Mouse (Mus musculus) spleen, postnatal 10 days (tissue): Measurements from ENCODE around the gene Arhgap29.

Source experiments
- DNase-seq, 2 experiments: peaks; one replicate each; pipeline ENCODE4 v3.0.0; 2021 to 2022; ENCODE audit warnings: low spot score in 2 of 2

The Arhgap29 gene

DNA sequence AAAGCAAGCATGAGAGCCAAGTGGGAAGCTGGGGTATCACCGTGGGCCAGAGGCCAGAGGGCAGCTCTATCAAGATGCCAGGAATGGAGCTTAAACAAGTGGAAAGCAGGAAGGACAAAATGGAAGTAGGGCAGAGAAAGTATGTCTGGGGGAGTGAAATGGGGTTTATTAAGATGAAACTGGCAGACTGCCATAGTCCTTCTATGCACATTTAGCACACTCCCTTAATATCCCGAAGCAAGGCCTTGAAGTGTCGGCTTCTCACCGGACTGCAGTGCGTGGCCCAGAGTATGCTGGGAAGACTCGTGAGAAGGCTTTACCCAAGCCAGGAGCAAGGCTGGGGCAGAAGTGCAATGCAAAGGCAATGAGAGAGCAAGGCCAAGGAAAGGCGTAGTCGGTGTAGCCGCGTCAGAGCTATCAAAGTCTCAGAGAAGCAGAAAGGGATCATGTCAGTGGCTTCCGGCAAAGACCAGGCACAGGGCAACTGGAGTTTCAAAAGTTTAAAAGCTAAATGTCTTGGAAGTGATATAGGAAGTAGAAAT lies 11.1 kb upstream of the Arhgap29 start:
- DNase-seq, result no peak

DNA sequence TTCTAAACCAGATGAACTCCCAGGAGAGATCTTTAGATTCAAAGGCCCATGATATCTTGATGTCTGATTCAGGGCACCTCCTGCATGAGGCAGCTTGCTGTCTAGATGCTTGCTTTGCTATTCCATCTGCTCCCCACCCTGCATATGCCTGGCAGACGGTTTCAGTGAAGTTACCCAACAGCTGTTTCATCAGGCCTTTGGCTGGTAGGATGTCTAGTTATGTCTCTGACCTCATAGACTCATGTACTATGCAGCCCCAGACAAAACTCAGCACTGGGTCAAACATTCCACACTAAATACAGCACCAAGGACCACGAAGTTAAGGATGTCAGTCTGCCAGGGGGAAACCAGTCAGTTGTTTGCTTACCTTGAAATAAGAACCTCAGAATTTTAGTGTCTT lies 6.4 kb upstream of the Arhgap29 start:
- no peak for DNase-seq

DNA sequence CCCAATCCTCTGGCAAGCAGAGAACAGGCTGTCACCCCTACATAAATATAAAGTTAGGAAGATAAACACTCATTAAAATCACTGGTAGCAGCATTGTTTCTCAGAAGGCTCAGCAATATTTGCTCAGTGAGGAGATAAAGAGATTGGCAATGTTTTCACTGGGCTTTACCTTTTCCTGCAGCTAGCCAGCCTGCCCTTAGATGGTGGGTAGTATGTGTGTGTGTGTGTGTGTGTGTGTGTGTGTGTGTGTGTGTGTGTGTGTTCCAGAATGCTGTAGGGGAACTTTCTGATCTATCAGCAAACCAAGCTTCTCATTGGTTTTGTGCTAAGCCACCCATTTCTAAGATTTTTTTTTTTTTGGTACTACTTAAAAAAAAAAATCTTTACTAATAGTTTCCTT lies 5.6 kb upstream of the Arhgap29 start:
- no peak for DNase-seq

DNA sequence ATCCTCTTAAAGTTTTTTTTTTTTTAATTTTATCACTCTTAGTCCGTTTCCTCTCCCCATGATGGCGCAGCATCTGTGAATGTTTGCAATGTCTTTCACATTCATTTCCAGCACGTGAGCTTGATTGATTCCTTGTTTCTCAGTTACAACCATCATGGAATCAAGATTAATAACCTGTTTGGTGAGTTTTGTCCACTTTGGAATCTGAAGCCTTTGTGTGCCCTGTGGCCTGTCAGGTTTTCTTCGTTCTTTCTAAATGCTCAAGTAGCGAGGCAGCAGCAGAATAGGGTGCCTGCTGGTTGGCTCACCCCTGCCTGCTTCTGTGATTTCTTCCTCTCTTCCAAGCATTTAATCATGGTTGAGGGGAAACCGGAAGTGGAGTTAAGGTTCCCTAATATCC lies 2.2 kb upstream of the Arhgap29 start:
- no peak for DNase-seq

DNA sequence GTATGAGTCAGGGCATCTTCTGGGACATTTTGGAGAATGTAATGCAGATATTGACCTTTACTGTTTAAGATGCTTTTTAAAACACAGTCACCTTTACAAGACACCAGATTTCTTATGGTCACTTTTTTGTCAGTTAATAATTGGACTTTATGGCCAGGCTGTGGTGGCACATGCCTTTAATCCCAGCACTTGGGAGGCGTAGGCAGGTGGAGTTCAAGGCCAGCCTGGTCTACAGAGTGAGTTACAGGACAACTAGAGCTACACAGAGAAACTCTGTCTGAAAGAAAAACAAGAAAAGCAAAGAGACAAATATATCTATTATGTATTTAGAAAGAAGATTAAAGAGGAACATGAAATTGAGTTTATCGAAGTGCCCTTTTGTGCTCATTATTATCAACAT lies 1.2 kb upstream of the Arhgap29 start:
- no peak for DNase-seq

DNA sequence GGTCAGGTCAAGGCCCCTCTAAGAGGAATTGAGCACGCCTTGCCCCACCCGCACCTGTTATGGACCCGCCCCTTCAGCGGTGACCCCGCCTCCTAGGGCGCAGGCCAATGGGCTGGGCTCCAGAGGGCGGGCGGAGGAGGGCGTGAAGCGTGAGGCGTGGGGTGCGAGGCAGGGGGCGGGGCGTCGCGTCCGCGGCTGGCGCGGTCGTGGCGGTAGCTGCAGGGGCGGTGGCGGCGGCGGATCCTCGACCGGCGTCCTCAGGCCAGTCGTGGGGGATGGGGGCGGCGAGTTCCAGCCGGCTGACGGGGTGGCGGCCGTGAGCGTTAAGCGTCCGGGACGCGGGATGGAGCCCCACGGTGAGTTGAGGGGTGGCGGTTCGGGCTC lies 700 bp downstream of the Arhgap29 start:
- DNase-seq, result peak; percentile 29 to 79

DNA sequence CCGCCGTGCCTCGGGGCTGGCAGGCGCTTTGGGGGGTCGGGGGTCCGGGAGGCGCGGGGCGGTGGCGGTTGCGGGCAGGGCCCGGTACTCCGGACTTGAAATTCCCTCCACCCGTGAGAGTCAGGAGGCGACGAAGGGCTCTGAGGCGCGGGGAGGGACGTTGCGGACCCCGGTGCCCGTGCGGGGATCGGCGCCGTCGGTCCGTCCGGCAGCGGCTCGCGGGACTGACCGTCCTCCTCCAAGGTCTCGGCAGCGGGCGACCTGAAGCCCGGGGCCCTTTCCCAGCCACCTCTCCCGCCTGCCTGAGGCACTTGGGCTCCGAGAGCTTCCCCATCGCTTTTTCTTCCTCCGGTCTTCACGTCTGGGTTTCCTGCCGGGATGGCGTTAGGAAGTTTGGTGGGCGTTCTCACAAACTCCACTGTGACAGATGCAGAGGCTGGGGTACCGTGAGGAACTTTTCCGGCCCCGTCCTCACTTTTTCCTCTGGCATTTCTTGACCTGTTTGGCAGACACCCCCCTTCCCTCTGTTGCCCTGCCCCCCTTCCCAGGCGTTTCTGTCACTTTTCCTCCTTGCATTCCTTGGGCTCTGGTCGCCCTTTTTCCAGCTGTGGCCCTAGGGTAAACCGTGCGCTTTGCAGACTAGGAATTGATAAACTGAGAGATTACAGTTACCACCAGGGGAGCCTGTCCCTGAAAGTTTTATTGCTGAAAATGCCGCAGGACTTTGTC lies 1.3 kb downstream of the Arhgap29 start:
- DNase-seq, result no peak

DNA sequence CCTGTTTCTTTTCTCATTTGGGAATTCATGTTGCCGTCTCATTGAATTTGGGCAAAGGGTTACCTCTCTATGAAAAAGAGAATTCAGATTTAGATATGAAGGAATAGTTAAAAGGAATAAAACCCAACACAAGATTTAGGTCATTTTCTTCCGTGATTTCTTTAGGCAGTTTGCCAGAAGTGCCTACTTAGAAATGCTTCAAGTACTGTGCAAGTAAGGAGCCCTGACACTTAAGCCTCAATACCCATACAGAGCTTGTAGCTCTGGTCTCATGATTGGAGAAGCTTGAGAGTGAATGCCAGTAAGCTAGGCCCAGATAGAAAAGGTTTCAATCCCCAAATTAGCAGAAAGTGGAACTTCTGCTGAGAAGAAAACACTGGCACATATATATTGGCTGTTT lies 2.1 kb downstream of the Arhgap29 start:
- DNase-seq, result no peak

DNA sequence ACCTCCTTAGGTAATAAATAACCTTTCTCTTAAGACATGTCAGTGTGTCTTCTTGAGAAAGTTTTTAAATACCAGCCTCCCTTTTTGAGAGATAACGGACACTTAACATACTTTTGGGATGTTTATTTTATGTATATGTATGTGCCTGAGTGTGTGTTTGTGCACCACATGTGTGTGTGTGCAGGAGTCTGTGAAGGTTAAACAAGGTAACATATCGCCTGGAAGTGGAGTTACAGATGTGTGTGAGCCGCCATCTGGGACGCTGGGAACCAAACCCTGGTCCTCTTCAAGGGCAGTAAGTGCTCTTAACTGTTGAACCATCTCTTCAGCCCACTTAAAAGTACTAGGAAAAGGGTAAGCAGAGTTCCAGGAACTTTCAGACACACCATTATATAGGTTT lies 3.2 kb downstream of the Arhgap29 start:
- no peak for DNase-seq

DNA sequence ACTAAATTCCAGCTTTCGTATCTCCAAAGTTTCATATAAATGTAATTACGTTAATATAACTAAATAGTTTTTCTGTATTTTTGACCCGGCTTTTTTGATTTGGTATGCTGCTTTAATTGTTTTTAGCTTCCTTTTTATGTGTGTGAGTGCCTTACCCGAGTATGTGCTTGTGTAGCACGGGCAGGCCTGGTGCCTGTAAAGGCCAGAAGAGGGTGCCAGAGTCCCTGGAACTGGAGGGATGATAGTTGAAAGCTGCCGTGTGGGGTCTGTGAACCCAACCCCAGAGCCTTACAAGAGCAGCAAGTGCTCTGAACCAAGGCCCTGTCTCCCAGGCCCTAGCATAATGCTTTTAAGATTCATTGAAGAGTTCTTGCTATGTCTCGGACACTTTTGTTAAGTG lies 4.4 kb downstream of the Arhgap29 start:
- no peak for DNase-seq

DNA sequence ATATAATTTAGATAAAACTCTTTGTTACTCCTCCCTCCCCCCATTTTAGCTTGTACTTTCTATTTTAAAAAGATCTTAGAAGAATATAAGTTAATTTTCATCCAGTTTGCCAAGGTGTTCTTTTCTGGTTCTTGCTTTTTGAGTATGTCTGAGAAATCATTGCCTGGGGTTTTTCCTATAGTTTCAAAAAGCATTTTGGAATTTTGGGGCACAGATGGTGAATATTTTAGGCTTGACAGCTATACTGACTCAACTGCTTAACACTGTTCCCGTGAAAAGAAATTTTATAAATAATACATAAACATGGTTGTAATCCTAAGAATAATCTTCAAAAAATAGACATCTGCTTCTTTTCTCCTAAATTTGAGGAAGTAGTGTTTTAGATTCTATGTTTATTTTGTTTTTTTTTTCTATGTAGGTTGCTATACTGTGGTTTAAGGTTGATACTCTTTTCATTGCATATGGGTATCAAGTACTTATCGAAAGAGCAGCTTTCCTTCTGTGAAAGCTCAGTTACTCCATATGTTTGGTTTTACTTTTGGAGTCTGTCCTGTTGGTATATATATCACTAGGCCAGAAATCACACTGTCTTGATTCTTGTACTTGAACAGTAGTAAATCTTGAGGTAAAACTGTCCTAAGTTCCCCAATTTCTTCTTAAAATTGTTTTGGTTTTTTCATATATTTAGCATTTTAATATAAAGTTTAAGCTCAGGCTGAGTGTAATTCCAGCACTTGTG lies 5.4 kb downstream of the Arhgap29 start:
- DNase-seq, result no peak

DNA sequence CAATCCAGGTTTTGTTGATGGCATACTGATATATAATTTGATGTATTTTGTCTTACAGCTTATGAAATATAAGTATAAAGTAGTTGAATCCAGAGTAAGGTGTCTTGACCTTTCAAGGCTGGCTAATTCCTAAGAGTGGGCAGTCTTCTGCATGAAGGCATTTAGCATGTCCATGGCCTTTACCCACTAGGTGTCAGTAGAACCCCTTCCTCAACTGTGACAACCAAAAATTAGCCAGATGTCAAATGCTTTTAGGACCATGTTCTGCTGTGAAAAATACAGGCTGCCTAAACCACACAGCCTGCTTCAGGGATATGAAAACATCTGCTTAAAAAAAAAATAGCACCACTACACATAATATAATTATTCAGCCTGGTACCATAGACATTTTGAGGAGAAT lies 11.8 kb downstream of the Arhgap29 start:
- no peak for DNase-seq

DNA sequence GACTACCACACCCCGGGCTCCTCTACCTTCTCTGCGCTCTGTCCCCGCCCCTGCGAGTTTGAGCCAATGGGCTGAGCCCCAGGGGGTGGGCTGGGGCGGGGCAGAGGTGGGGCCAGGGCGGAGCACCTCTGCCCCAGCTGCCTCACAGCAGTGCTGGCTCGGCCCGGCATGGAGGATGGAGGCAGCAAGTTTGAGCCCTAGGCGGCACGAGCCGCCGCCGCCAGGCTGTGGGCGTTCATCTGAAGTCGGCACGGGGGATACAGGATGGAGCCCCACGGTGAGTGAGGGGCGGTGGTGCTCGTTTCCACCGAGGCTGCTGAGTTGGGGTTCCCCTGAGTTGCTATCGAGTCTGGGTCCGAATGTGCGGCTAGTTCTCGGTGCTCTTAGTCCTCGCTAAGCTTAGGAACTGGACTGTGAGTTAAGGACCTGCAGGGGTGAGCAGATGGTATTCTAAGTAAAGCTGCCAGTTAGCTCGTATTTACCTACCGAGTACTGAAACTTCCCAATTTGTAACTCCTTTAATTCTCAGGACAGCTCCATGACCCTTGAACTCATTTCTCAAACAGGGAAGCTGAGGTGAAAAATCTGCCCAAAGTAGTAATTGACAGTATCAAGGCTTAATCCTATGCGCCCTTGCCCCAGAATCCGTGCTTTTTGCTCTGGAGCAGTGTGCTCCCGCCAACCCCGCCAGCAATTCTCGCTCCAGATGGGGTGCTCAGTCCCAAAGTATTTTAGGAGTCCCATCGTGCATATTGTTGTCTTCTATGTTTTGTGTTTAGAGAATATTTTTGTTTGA lies 15.5 kb downstream of the Arhgap29 start:
- DNase-seq, result peak; percentile 45 to 84

DNA sequence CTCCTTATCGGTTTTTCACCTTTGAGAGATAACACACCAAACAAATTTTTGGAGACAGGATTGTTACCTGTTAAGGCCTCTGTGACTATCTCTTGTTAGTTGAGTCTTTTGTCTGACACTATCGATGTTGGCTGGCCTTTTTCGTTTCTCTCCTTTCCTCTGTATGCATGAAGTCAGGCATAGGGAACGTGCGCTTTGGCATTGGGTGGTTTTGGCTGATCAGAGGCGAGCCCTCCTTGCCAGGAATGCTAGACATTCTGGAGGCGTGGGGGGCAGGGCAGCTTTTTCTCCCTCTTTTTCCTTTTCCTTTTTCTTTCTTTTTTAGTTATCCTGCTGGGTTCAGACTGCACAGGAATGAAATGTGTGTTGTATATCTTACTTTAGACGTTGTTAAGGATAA lies 16.3 kb downstream of the Arhgap29 start:
- no peak for DNase-seq

DNA sequence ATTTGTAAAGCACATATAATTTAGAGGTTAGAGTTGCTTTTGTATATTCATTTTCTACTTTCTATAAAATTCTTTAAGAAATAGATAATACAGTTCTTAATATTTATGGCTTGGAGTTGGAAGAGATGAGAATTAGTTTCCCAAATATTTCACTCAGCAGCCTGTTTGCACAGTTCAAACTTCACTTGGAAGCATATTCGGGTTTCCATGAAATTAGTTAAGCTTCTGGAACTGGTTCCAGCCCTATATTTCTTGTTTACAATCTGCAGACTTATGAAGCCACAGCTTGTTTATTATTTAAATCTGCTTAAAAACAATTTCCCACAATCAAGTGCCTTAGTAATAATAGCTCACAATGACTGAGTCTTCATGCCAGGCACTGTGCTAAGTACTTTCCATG lies 17.1 kb downstream of the Arhgap29 start:
- DNase-seq, result no peak

DNA sequence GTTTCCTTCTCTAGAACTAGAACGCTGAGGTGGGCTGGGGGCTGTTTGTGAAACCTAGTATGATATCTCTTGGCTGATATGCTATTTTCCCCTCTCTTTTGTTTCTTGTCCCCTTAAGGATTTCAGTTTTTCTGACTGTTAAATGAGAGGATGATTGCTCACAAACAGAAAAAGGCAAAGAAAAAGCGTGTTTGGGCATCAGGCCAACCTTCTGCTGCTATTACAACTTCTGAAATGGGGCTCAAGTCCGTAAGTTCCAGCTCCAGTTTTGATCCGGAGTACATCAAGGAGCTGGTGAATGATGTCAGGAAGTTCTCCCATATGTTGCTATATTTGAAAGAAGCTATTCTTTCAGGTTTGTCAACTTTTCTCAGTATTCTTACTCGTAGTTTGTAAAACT lies 21.4 kb downstream of the Arhgap29 start:
- no peak for DNase-seq

DNA sequence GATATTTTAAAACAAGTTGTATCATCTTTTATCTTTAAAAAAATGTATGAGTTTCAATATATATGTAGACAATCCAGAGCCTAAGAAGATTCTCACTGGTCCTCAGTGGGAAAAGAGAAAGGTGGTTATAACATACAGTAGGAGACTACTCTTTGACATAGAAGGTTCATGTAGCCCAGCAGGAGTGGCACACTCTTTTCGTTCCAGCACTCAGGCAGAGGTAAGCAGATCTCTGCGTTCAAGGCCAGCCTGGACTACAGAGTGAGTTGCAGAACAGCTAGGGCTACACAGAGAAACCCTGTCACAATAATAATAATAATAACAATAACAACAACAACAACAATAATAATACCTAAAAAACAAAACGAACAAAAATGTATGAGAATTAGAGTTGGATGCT lies 23.0 kb downstream of the Arhgap29 start:
- DNase-seq, result no peak

DNA sequence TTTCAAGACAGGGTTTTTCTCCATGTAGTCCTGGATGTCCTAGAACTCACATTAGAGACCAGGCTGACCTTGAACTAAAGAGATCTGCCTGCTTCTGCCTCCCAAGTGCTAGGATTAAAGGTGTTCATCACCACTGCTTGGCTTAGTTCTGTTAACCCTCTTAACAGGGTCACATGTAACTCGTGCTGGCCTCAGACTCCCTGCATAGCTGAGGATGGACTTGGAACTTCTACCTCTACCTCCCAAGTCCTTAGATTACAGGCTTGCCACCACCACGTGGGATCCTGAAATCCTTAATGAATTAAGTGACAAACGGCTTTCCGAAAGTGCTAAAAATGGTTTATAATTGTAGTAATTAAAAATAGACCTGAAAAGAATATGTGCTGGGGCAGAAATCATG lies 29.0 kb downstream of the Arhgap29 start:
- no peak for DNase-seq

DNA sequence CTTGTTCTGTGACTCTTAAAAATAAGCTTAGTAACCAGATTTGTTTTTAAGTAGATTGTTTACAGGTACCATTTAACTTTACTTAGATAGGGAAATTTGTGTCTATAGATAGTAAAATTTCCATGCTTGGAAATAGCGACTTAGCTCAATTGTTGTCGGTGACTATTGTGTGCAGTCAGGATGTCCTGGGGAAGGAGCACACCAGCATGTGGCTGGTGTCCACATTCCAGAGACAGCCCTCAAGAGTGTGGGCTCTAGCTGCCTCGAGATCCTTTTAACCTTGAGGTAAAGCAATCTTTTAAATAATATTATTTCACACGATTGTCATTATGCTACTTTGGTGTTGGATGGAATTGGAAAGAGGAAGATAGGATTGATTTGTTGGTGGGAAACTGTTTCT lies 30.1 kb downstream of the Arhgap29 start:
- DNase-seq, result no peak

DNA sequence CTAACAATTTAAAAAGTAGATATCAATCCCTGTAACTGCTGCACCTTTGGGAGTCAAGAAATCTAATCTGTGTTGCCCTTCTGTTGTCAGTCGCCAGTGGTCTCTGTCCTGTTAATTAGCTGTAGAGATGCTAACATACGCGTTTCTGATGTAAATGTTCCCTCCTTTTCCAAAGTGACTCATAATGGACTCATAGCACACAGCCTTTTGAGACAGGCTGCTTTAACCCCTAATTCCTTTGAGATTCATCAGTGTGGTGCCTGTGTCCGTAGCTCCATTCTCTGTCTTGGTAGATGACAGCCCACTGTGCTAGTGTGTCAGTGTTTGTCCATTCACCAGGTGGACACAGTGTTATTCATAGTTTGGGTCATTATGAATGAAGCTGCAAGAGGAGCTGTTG lies 42.8 kb downstream of the Arhgap29 start:
- no peak for DNase-seq

DNA sequence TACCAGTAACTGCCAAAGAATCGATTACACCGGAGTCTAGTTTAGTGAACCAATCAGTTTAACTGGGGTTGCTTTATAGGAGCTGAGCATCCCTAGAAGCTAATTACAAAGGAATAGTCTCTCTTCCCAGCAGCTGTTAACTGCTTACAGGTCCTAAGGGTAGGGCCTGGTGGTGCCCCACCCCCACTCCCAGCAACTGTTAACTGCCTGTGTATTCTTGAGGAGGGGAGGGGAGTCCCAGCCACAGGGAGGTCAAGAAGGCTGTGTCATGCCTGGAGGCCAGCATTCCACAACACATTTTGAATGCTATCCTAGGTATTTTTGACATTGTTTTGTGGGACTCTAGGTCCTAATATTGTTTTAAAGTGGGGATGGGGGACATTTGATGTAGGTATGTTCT lies 47.6 kb downstream of the Arhgap29 start:
- no peak for DNase-seq

DNA sequence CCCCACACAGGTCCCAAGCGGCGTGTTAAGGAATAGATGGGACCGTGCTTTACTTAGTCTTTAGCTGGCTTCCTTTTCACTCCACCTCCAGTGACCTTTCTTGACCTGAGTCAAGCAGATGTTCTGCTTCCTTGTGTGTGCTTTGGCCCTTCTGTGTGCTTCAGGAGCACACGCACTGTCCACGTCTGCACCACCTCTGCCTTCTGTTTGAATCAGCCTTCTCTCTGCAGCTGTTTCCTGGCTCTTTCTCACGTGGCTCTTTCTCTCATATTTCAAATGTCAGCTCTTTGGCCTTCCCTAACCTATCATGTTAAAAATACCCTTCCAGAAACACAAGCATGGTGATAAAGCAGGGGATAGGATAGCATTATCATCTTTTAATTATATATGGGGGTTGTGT lies 49.2 kb downstream of the Arhgap29 start:
- no peak for DNase-seq

DNA sequence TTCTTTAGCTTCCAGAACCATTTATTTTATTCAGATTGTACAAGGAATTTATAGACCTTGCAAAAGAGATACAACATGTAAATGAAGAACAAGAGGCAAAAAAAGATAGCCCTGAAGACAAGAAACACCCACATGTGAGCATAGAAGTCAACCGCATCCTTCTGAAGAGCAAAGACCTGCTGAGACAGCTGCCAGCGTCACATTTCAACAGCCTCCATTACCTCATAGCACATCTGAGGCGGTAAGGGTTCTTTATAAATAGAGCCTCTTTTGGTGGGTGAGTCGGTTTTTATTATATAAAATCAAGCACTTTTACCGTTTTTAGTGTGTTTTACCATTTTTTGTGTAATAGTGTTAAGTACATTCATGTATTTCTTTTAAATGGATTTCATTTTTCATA lies 57.5 kb downstream of the Arhgap29 start:
- no peak for DNase-seq
